Mouse (Mus musculus) T-helper 17 cell (primary cell): ENCODE measurements at regions not wholly inside any gene's neighbourhood (a gene's known extent, or its start where the extent isn't known, plus 50 kb on each side); places are given as distances from the start of the nearest gene placed in this dataset.
"Not testable (repeated sequence)": the region's sequence is repeated elsewhere in the genome, so short reads cannot be mapped to it uniquely, and the experiment has no call there.

ENCODE experiments used
- in situ Hi-C, 2 experiments: fragments of 300-600 bp; cut with MboI, MseI; formaldehyde crosslinking; loops; 1 replicate in 1 of 2; 2 replicates in 1 of 2; pipeline ENCODE4 v1.15.1; 2025; ENCODE audit warnings: high pct_unique_total_duplicates in 2 of 2

GRCm38 (mm10) chr19:3083438-3083837 is 199.3 kb upstream of the Mrpl21 start:
- in situ Hi-C loops: not testable (repeated sequence)

DNA sequence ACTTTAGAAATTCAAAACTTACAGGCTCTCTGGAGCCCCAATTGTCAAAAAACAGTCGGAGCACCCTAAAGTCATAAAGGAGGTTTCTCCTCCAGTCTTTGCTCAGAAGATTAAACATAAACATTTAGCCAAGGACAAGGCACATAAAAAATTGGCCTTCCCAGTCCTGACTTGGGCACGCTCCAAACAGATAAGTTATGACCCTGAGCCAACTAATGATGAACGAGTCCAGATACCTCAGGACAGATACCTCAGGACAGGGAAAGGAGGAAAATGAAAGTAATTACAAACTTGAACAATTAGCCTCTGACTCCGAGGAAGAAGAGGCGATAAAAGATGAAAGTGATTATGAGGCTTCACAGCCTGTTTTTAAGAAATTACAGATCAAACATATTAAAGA is 190.9 kb upstream of the Mrpl21 start:
- in situ Hi-C loops: loop anchor here (5.0 kb wide), 2 partner anchors 371 to 376 kb away; no protein-coding TSS in a partner anchor
